Mouse (Mus musculus) kidney, embryonic 15.5 days (tissue): Measurements from ENCODE around the gene Zfp92. TPM values are rescaled to one million over a fixed set of nuclear protein-coding genes. Genes with fewer than 3 reads are reported as not detected.

Experiments used
- ATAC-seq: fragments of 200-750 bp; cut with Nextera tagmentation; replicated peaks from 2 replicates; pipeline ENCODE4 v1.8.0; 2017; ENCODE audit warnings: moderate TSS enrichment; ENCODE audit not compliant: low FRiP score
- H3K27ac ChIP-seq: fragments of 300-500 bp; sonication (generic); 2 replicates; pipeline ENCODE4 v1.5.1; 2015; ENCODE audit warnings: mild to moderate bottlenecking, inconsistent platforms
- H3K27me3 ChIP-seq: fragments of 300-500 bp; sonication (generic); 2 replicates; pipeline ENCODE4 v1.6.1; 2015; ENCODE audit warnings: inconsistent platforms
- H3K36me3 ChIP-seq: fragments of 300-500 bp; sonication (generic); 2 replicates; pipeline ENCODE4 v1.6.1; 2015; ENCODE audit warnings: inconsistent platforms
- H3K4me1 ChIP-seq: fragments of 300-500 bp; sonication (generic); 2 replicates; pipeline ENCODE4 v1.6.1; 2015; ENCODE audit warnings: inconsistent platforms
- H3K4me2 ChIP-seq: fragments of 300-500 bp; sonication (generic); 2 replicates; pipeline ENCODE4 v1.6.1; 2015; ENCODE audit warnings: moderate library complexity, mild to moderate bottlenecking, inconsistent platforms
- H3K4me3 ChIP-seq: fragments of 300-500 bp; sonication (generic); replicated peaks from 2 replicates; pipeline ENCODE4 v1.5.1; 2015; ENCODE audit warnings: mild to moderate bottlenecking, inconsistent platforms
- H3K9ac ChIP-seq: fragments of 300-500 bp; sonication (generic); 2 replicates; pipeline ENCODE4 v1.6.1; 2015; ENCODE audit warnings: mild to moderate bottlenecking, inconsistent platforms
- H3K9me3 ChIP-seq: fragments of 300-500 bp; sonication (generic); replicated peaks from 2 replicates; pipeline ENCODE4 v1.6.1; 2016; ENCODE audit warnings: inconsistent platforms
- WGBS: fragments of 180-500 bp; shearing (Covaris S2); methylation state at CpG from one replicate; pipeline ENCODE4 v1.1.7; 2015; ENCODE audit warnings: mixed read lengths; 5-methylcytosine and 5-hydroxymethylcytosine counted together
- polyA plus RNA-seq: library from polyadenylated mRNA; unstranded; fragments of >200 nt; fragmentation: Nextera tagmentation; extraction: Ambion mirVana; gene quantifications from 2 replicates; pipeline ENCODE4 v1.2.1, GENCODE M21; 2015

Gene Zfp92
- polyA plus RNA-seq, 1 experiment from 2014 or later, result 0.06 TPM

DNA sequence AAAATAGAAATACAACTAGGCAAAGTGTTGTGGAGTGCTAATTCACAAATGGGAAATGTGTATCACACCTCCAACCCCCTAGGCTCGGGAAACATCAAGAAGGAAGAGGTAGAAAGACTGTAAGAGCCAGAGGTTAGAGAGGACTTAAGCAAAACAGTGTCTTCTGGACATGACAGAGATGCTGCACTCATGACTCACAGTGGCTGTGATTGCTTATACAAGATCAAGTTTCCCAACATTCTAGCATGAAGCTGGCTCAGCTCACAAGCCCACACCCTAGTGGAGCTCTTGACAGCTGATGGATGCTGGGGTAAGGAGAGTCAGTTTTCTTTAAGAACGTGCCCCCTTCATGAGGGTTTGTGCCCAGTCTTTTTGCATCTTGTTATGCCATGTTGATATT is 30.5 kb downstream of the Zfp92 start:
- Histone ChIP-seq H3K9ac (no peak overlapping the region), H3K4me1 (no peaks in the 10 kb centered on the region), H3K27ac (no peak overlapping the region), H3K9me3 (no peaks in the 10 kb centered on the region), H3K4me2 (no peak overlapping the region), H3K27me3 (peaks cover 18% of the 10 kb centered on the region), H3K36me3 (peaks cover 10% of the 10 kb centered on the region; the same call in 1 of the 2 replicates), H3K4me3 (no peak overlapping the region)
- ATAC-seq, result no peak
- WGBS, result 40% methylated on average over 2 of the region's 2 CpGs

DNA sequence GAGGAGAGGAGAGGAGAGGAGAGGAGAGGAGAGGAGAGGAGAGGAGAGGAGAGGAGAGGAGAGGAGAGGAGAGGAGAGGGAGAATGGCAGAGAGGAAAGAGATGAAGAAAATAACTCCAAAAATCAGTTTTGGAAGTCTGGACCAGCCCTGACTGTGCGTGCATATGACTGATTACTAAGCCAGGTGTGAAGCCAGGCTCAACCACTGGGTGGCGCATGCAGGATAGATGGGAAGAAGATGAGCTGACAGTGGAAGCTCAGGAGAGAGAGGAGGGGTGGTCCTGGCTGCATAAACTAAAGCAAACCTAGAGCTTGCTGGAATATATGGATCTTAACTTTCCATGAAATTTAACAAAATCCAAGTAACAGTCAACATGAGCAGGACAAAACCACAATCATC is 41.1 kb downstream of the Zfp92 start:
- no peak for ATAC-seq
- no peak overlapping the region for H3K9ac ChIP-seq
- 20% methylated on average over 2 of the region's 2 CpGs for WGBS

DNA sequence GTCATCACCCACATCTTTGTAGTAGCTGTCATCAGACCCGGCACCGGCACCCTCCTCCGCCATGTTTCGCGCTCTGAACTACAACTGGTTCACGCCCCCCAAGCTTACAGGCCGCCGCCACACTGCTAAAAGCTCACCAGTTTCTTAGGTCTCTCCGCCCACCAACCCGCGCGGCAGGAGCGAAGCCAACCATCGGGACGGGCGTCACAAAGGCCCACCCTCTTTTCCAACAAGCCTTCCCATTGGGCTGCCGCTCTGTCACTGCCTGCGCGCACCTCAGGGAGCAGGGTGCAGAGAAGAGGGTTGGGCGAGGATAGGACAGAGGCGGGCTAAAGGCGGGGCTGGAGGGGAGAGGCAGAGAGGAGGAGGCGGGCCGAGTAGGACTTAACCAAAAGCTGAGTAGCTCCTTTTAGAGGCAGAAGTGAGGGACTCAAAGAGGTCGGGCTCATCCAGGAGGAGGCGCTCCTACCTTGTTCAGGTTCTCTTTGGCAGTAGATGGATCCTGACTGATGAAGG is 48.0 kb downstream of the Zfp92 start, which contains the start of gene Haus7:
Gene Haus7 (minus strand): TSS at position 168 of the 516 bp plus-strand sequence.
- no peaks in the 10 kb centered on the region for H3K27me3 ChIP-seq
- peak within 1 kb of the TSS; percentile 63 for H3K4me2 ChIP-seq
- no peak within 1 kb of the TSS for H3K27ac ChIP-seq
- H3K4me3 ChIP-seq, result peak within 1 kb of the TSS; percentile 58
- H3K36me3 ChIP-seq, result no peaks in the 10 kb centered on the region
- 17% methylated on average over 26 of the region's 26 CpGs for WGBS
- H3K9ac ChIP-seq, result peak within 1 kb of the TSS; percentile 44
- peak; percentile 100 for ATAC-seq
- H3K9me3 ChIP-seq, result no peaks in the 10 kb centered on the region
- peaks cover 8% of the 10 kb centered on the region; the same call in 1 of the 2 replicates for H3K4me1 ChIP-seq

More for the DNA sequence above, 41.1 kb downstream of the Zfp92 start:
- Histone ChIP-seq H3K4me2 (no peak overlapping the region), H3K4me1 (no peaks in the 10 kb centered on the region), H3K4me3 (no peak overlapping the region), H3K27me3 (0 out of 2 replicates have a peak, but pooled peaks cover 10% of the 10 kb centered on the region), H3K9me3 (no peaks in the 10 kb centered on the region), H3K27ac (no peak overlapping the region), H3K36me3 (peaks cover 14% of the 10 kb centered on the region; the same call in 1 of the 2 replicates)

DNA sequence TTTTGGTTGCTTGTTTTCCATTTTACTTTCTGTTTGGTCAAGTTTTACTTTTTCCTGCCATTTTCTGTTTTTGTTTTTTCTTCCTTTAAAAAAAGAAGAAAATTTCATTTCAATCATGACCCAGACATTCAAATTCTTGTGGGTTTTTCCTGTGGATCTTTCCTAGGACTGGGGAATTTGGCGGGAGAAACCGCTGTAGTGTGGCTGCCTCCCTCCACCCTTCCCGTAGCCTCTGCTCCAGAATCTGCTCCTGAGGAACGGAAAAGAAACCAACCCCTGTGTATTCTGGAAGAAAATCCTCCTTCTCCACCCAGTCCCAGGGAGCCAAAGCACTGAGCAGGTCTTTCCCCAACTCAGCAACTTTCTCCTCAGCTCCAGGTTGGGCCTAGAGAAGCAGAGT is 49.9 kb downstream of the Zfp92 start:
- Histone ChIP-seq H3K27me3 (0 out of 2 replicates have a peak, but pooled peaks cover 4% of the 10 kb centered on the region), H3K9ac (no peak overlapping the region), H3K4me1 (peaks cover 8% of the 10 kb centered on the region; the same call in 1 of the 2 replicates), H3K4me2 (no peak overlapping the region), H3K27ac (no peak overlapping the region), H3K9me3 (no peaks in the 10 kb centered on the region), H3K4me3 (no peak overlapping the region), H3K36me3 (no peaks in the 10 kb centered on the region)
- ATAC-seq, result no peak
- 67% methylated on average over 4 of the region's 4 CpGs for WGBS

DNA sequence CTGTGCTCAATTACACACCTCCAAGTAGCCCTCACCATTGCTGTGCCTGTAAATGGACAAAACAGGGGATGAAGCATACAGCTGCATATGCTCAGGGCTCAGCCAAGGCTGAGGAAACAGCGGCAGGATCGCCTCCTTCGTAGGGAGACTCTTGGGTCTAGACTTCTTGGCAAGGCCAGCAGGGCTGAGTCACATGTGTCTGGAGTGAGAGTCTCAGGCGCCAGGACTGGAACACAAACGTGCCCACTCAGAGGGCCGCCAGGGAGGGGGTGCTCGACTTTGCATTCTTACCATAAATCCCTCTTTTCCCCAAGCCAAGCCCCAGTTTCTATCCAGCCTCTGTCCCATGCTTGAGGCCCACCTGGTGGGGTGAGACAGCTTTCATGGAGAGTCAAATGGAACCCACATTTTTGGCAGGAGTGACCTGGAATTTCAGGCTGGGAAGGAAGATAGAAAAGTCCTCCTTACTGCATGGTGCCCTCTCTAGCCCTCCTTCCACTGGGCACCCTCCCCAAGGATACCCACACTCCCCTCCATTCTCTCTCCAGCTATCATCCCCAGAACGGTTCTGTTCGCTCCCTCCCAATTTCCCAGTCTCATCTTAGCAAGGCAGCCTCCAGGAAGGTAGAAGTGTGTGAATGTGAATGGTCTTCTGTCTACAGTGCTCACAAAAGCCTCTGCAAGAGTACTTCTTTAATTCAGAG is 54.7 kb downstream of the Zfp92 start:
- 0 out of 2 replicates have a peak, but pooled peaks have one; percentile 29 for ATAC-seq
- no peaks in the 10 kb centered on the region for H3K9me3 ChIP-seq
- 0 out of 2 replicates have a peak, but pooled peaks cover 17% of the 10 kb centered on the region for H3K27me3 ChIP-seq
- WGBS, result 59% methylated on average over 9 of the region's 9 CpGs
- no peaks in the 10 kb centered on the region for H3K4me1 ChIP-seq
- H3K36me3 ChIP-seq, result no peaks in the 10 kb centered on the region
- no peak overlapping the region for H3K27ac ChIP-seq
- H3K9ac ChIP-seq, result no peak overlapping the region
- H3K4me2 ChIP-seq, result no peak overlapping the region
- H3K4me3 ChIP-seq, result no peak overlapping the region

DNA sequence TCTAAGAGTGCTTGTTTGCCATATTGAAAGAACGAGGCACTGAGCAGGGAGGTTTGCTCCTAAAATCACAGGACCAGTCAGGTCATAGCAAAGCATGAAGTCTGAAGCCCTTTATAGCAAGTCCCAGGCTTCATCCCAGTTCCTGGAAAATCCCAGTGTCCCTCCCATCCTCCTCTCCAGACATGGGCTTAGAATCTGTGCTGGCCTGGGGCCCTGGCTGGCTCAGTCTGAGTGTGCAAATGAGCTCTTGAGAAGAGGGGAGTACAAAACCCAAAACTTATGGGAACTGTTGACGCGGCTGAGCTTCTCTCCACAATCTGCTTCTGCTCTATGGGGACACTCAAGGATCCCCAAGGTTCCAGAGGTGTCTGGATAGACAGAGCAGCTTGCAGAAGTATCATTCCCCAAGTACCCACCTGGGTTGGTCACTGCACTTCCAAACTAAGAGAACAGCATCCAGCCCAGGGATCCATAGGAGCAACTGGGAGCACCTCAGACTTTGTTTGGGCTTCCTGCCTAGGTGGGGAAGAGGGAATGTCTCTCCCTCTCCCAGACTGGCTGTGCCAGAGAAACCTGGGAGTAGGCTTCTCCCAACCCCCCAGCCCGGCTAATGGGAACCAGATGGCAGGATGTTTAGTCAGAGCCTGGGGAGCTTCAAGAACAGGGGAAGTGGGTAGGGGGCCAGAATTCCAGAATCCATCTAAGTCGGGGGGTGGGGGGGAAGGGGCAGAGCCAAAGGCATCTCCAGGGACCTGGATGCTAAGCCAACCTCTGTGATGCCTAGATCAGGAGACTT is 56.7 kb downstream of the Zfp92 start:
- Histone ChIP-seq H3K27ac (0 out of 2 replicates have a peak overlapping the region, but pooled peaks have one; percentile 41), H3K4me2 (no peak overlapping the region), H3K27me3 (peaks cover 22% of the 10 kb centered on the region; the same call in 1 of the 2 replicates), H3K9ac (no peak overlapping the region), H3K36me3 (no peaks in the 10 kb centered on the region), H3K4me3 (no peak overlapping the region), H3K9me3 (no peaks in the 10 kb centered on the region), H3K4me1 (no peaks in the 10 kb centered on the region)
- 0 out of 2 replicates have a peak, but pooled peaks have one; percentile 33 for ATAC-seq
- WGBS, result 64% methylated on average over 5 of the region's 5 CpGs

DNA sequence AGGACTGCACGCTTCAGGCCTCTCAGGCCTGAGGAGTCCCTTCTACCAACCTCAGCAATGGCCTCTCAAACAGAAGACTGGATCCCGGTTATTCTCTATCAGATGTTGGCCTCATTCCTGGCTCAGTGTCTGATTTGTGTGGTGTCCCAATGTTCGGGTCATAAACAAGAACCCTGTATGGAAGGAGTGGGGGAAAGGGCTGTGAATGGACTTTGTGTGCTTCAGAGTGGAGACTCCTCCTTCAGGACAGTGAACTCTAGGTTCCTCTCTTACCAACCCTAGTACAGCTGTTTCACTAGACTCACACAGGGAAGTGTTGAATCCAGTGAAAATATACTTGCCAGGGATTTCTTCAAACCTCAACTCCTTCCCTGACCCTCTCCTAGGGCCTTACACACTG is 57.4 kb downstream of the Zfp92 start:
- H3K4me1 ChIP-seq, result no peaks in the 10 kb centered on the region
- peaks cover 22% of the 10 kb centered on the region; the same call in 1 of the 2 replicates for H3K27me3 ChIP-seq
- 0 out of 2 replicates have a peak overlapping the region, but pooled peaks have one; percentile 41 for H3K27ac ChIP-seq
- no peak for ATAC-seq
- H3K4me3 ChIP-seq, result no peak overlapping the region
- no peaks in the 10 kb centered on the region for H3K9me3 ChIP-seq
- H3K4me2 ChIP-seq, result no peak overlapping the region
- WGBS, result 78% methylated on average over 3 of the region's 3 CpGs
- H3K36me3 ChIP-seq, result no peaks in the 10 kb centered on the region
- no peak overlapping the region for H3K9ac ChIP-seq

DNA sequence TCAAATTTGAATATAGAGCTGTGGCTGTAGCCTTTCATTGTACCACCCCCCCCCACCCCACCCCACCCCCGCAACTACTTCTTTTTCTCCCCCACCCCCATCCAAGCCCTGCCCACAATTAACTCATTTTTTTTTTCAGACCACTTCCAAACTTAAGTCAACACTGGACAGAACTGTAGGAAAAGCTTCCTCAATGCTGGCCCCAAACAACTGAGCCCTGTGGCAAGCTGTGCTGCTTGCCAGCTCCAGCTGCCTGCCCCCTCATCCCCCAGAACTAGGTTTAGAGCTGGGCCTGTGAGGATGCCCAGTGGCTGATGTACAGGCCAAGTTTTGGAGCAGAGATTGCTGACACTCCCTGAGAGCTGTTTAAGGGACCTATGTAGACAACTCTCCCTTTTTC is 57.9 kb downstream of the Zfp92 start:
- Histone ChIP-seq H3K36me3 (no peaks in the 10 kb centered on the region), H3K27me3 (peaks cover 22% of the 10 kb centered on the region), H3K9ac (no peak overlapping the region), H3K4me2 (no peak overlapping the region), H3K27ac (0 out of 2 replicates have a peak overlapping the region, but pooled peaks have one; percentile 41), H3K4me1 (no peaks in the 10 kb centered on the region), H3K9me3 (no peaks in the 10 kb centered on the region), H3K4me3 (no peak overlapping the region)
- no peak for ATAC-seq
- no CpG with 5 or more reads among the region's 1 CpGs for WGBS

DNA sequence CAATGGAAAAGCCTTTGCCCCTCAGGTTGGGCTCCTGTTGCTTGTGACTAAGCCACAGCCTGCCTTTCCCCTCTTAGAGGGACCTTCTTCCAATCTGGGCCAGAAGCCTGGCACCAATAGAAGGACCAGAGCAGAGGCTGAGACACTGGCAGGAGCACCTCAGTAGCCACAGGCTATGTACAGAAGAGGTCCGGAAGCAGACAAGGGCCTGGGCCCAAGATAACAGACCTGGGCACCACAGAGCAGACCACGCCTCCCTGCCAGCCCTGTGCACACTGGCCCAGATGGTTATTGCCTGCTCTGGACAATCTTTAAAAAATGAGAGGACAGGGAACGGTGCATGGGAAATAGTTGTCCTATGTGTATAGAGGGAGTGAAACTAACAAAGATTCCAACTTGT is 60.9 kb downstream of the Zfp92 start:
- Histone ChIP-seq H3K27ac (no peak overlapping the region), H3K36me3 (no peaks in the 10 kb centered on the region), H3K27me3 (peaks cover 14% of the 10 kb centered on the region), H3K9ac (no peak overlapping the region), H3K4me3 (no peak overlapping the region), H3K4me2 (no peak overlapping the region), H3K4me1 (0 out of 2 replicates have a peak, but pooled peaks cover 10% of the 10 kb centered on the region), H3K9me3 (no peaks in the 10 kb centered on the region)
- WGBS, result 93% methylated on average over 3 of the region's 3 CpGs
- no peak for ATAC-seq

DNA sequence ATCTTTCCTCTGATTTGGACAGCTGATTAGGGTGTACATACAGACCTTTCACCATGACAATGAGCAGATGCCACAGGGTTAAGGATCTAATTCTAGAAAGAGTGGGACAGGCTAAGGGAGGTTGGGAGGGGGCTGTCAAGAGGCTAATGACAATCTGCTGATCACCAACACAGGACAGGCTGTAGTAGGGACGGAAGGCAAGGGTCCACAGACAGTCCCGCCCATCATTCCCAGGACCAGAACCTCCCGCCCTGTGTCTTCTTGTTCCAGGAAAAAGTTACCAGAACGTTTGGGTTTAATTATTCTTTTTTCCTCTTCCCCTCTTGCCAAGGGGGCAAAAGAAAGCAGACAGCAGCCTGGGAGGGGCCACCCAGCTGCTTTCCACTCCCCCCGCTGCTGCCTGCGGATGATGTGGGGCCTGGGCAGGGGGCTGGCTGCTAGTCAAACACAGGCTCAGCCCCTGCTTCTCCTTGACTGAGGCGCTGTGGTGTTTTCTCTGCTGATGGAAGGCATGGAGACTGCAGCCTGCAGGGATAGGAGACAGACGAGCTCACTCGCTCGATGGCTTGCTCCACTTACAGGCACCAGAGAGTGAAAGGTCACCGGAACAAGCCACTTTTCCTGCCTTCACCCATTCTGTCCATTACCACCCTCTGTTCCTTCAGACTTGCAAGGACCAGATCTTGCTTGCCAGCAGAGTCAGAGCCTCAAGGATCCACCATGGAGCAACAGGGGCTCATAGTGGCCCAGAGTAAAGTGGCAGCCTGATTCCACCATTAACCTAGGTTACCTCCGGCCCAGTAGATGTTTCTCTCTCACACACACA is 63.7 kb downstream of the Zfp92 start:
- Histone ChIP-seq H3K36me3 (no peaks in the 10 kb centered on the region), H3K9me3 (no peaks in the 10 kb centered on the region), H3K4me2 (no peak overlapping the region), H3K27ac (peak overlapping the region; percentile 85), H3K4me1 (0 out of 2 replicates have a peak, but pooled peaks cover 13% of the 10 kb centered on the region), H3K4me3 (no peak overlapping the region), H3K9ac (no peak overlapping the region), H3K27me3 (peaks cover 7% of the 10 kb centered on the region)
- WGBS, result 59% methylated on average over 12 of the region's 12 CpGs
- no peak for ATAC-seq

DNA sequence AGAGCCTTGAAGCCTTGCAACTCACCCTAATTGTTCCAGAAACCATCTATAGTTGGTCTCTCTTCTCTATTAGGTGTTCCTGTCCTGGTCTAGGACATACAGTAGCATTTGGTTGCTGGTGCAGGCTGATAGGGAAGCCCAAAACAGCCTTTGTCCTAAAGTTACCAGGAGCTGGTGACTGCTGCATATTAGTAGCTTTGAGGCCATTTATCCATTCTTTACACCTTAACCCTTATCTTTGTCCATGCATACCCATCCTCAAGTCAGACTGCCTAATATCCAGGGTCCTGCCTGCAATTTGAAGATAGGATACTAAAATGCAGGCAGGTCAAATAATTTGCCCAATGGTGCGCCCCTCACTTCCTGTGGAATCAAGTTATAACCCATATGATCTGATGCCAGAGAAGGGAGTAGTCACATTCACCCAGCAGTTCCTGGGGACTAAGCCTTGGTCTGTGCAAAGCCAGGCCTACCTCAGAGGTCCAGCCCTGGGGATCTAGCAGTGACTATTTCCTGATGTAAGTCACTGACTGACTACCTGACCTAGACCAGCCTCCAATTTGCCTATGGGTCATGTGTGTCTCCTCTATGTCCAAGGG is 64.9 kb downstream of the Zfp92 start:
- Histone ChIP-seq H3K27ac (peak overlapping the region; percentile 85), H3K4me2 (no peak overlapping the region), H3K9ac (no peak overlapping the region), H3K9me3 (no peaks in the 10 kb centered on the region), H3K27me3 (peaks cover 11% of the 10 kb centered on the region), H3K36me3 (no peaks in the 10 kb centered on the region), H3K4me1 (0 out of 2 replicates have a peak, but pooled peaks cover 16% of the 10 kb centered on the region), H3K4me3 (no peak overlapping the region)
- 91% methylated on average over 1 of the region's 1 CpGs for WGBS
- no peak for ATAC-seq
